Mouse (Mus musculus): ENCODE data around the gene Gm49673.
A peak's percentile ranks its signal among the peaks of the same experiment; 100 is the strongest.
"Not testable (repeated sequence)": the region's sequence is repeated elsewhere in the genome, so short reads cannot be mapped to it uniquely, and the experiment has no call there.

Gm49673 gene

DNA sequence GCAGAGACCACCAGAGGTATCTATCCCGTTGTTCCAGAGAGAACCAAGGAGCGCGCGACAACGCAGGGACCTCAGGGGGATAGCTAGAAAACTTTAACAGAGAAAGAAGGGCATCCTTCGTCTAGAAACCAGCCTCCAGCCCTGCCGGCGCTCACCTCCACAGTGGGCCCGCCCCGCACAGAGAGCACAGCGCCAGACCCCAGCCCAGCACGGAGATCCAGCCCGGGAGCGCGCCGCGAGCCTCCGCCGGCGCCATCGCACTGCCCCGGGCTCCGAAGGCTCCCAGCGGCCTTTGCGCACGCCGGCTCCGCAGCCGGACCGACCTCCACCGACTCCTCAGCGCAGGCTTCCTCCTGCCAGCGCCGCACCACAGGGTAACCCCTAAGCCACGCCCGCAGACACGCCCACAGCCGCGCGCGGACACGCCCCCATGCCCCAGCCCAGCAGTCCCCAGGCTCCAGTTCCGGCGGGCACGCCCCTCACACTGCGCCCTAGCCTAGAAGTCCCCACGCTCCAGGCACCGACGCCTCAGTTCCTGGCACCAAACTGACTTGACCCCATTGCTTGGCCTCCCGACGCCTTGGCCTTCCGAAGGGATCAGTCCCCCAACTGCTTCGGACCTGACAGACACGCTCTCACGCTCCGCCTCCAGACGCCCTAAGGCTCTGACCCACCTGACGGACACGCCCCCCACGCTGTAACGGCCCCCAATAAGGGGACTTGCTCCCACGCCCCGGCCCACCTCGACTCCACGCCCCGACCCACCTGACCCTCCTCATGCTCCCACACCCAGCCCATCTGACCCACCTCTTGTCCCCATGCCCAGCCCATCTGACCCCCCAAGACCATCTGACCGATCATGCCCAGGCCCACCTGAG is at the start of gene Gm49673, which contains the start of gene Rnaset2a:
Gene Gm49673 (minus strand): TSS at position 350 of the 878 bp plus-strand sequence.
Gene Rnaset2a (minus strand): TSS at position 659 of the 878 bp plus-strand sequence.
- peak; percentile 31 to 43 for DNase-seq

DNA sequence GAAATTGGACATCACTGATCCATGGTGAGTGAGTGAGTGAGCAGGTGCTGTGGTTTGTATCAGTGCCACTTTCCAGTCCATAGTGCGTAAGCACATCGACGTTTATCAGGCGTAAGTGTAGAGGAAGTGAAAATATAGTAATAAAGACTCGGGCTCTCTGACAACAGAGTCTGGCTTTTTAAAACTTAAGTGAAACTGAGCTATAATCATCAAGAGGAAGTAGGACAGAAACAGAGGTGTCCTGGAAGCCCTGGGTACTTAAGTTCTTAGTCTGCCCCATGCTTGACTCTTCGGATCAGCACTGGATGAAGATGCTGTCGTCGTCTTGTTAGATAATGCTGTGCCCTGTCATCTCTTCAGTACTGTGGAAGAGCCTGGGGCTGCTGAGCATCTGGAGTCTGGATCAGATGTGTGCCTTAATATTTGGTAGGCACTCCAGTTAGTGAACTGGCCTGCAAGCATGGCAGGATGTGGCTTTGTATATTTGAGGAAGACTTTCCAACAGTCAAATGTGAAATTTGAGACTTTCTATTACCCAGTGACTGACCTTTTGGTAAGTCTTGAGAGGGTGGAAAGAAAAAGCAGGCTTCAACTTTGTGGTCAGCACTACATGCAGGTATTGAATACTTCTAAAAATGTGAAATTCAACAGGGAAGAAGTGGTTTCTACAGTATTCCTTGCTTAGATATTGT is 48.2 kb upstream of the Gm49673 start:
- DNase-seq, result no peak

GRCm38 (mm10) chr17:8193678-8194077 is 46.1 kb upstream of the Gm49673 start:
- no peak for DNase-seq

GRCm38 (mm10) chr17:8184217-8184616 is 36.6 kb upstream of the Gm49673 start:
- DNase-seq, result no peak

GRCm38 (mm10) chr17:8183815-8184214 is 36.2 kb upstream of the Gm49673 start:
- no peak for DNase-seq

GRCm38 (mm10) chr17:8177090-8177489 is 29.5 kb upstream of the Gm49673 start:
- DNase-seq, result no peak

DNA sequence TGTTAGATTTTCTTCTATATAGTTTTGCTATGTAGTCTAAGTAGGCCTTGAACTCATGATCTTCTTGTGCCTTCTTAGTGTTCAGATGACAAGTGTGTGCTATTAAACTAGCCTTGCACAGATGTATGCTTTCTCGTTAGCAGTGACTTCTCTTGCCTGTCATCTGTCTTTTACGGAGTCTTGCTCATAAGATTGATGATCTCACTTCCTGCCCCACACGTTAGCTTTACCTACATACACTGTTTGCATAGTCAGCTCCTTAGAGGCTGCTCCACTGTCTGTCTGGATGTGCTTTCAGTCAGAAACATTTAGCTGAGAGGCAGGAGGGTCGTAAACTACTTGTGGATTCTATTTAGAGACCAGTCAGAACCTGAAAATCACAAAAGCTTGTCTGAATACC is 23.5 kb upstream of the Gm49673 start:
- DNase-seq, result no peak

GRCm38 (mm10) chr17:8170331-8170730 is 22.7 kb upstream of the Gm49673 start:
- DNase-seq, result no peak

DNA sequence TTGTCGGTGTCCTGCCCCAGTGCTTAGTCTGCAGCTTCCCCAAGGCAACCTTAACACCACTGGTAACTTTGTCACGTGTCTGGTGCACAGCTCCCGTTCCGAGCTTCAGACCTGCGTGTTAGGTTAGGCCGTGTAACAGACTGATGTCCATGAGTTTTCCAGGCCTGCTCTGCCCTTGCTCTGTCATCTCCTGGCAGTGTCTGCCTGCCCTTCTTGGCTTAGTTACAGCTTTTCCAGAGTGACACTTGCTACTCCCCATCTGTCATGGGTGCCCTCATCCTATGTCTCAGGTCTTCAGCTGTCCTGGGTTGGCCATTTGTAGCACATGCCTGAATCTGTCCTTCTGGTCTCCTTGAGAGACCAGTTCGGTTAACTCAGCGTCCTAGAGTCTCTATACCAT is 19.8 kb upstream of the Gm49673 start:
- peak; percentile 48 to 49 for DNase-seq

DNA sequence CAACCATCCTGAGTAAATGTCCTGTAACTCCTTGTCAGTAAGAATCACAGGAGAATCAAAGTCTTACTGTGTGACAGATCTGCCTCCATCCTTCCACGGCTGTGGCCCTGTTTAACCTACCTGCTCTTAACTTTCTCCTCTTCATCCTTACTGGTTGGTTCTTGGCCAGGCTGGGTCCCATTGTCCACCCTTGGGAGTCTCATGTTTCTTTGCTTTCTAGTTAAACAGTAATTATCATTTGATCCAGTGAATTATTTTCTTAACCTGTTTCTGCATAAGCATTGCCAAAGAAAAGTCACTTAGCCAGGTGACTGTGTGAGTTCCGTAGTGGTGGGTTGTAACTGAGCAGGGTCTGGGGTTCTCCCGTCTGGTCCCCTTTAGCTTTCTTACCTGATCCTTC is 18.9 kb upstream of the Gm49673 start:
- DNase-seq, result not testable (repeated sequence)

DNA sequence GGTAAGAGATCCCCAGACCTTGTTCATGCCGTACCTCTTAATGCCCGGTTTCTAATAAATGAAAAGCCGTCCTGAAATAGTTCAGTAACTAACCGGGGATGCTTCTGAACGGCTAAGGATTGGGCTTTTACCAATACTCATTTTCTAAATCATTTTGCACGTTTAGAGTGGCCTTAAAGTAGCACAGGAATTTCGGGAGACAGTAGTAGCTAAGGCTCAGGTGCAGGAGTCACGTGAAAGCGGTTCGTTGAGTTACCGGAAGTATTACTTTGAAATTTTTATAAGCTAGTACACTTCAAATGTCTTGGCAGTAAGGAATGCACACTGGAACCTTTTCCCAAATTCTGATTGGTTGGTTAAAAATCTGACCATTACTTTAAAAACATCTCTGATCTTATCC is 18.4 kb upstream of the Gm49673 start:
- not testable (repeated sequence) for DNase-seq

GRCm38 (mm10) chr17:8165608-8165945 is 18.0 kb upstream of the Gm49673 start:
- DNase-seq, result peak; percentile 55 to 74

- DNase-seq, result peak; percentile 20 to 87
Observed at GRCm38 (mm10) chr17:8164701-8165607, 17.4 kb upstream of the Gm49673 start, which contains the start of gene Fgfr1op. TSS of gene Fgfr1op (plus strand) at chr17:8165501.

- DNase-seq, result peak; percentile 41 to 70
Observed at GRCm38 (mm10) chr17:8160969-8161368, 13.4 kb upstream of the Gm49673 start.

- not testable (repeated sequence) for DNase-seq
Observed at GRCm38 (mm10) chr17:8158627-8159026, 11.0 kb upstream of the Gm49673 start.

GRCm38 (mm10) chr17:8155982-8156381 is 8.4 kb upstream of the Gm49673 start:
- not testable (repeated sequence) for DNase-seq

DNA sequence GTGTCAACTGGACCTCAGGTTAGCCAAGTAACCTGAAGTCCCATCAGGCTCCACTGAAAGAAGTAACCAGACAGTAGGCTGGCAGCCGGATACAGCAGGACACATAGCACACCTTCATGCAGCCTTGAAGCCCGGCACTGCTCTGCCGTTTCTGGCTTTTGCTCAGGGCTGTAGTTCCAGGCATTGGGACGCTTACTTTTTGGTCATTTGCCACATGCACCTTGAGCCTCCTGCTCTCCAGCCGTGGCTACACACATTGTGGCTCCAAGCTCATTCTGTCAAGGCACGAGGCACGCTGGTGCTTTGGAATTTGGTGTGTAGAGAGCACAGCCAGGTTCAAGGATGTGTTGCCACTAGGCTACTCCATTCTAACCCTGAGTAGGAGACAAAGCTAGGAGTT is 7.4 kb upstream of the Gm49673 start:
- not testable (repeated sequence) for DNase-seq

DNA sequence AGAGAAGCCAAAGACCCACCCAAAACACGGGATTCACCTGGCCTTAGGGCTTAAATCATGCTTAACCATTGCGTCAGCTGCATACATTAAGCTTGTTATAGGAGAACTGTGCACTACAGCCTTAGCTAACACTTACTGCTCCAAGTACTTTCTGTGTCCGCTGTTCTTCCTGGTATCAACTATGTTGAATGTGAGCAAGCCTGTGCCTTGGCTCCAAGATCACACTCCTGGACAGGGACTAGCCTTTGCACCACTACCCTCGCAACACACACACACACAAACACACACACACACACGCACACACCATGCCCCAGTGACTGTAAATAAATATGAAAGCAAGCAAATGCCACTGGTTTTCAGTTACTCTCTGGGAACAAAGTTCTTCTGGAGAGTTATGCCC is 657 bp downstream of the Gm49673 start:
- not testable (repeated sequence) for DNase-seq

DNA sequence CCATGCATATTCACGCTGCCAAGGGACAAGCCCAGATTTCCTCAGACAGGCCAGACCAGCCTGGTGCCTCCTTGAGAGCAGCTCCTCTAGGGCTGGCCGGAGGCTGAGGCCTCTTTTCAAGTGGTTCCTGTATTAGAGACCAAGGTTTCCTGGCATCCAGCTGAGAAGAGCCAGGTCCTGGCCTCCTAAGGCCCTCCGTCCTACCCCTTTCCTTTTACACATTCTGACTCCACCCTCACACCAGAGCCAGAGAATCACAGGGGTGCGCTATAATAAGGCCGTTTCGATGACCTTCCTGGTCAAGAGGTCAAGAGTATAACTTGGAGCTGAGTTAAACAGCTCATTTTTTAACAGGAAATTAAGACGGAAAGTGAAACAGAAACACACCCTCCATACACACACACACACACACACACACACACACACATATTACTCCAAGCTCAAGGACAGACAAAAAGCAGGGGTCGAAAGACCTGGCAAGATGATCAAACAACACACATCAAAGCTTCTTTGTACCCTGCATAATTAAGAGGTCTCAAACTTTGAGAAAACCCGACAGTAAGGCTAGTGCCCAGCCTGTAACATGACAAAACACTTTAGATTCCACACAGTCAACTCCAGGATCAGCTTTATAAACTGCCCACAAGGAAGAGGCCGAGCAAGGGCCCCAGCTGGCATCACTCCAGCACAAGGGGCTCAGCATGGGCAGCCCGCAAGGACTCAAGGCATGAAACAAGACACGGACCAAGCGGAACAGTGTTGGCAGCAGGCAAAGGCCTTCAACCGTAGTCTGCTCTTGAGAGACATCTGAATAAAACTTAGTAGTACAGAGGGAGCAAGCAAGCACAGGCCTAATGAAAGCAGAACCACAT is 3.5 kb downstream of the Gm49673 start:
- not testable (repeated sequence) for DNase-seq

DNA sequence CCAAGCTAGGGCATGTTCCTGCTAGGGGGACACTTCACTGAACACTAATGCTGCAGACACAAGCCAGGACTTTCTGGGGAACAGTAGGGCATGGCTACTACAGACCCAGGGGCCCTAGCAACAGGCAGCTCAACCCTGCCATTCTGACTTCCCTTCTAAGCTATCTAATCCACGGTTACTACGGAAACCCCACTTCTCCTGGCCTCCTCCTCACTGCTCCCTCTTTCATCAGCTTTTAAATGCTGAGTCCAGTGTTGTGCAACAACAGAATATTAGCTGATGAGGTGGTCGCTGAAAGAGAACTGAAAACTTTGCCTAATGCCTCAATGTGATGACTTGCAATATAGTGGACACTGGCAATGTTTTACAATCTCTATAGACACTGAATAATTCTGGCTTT is 7.4 kb downstream of the Gm49673 start:
- not testable (repeated sequence) for DNase-seq

- not testable (repeated sequence) for DNase-seq
Observed at GRCm38 (mm10) chr17:8138116-8138515, 9.5 kb downstream of the Gm49673 start.

DNA sequence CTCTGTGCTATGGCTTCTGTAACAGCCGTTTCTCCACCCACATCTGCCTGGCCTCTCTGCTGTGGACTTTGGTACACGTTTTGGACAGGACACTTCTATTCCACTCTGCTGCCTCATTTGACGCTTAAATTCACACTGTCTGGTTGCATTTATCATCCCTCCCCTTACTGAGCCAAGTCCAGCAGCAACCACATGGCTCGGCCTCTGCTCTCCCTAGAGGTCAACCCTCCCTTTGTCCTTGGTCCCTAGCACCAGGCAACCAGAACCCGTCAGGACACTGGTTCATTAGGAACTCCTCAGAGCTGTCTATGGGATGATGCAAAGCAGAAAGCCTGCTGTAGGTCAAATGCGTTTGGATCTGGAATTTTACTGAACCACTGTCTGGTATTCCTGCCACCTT is 16.7 kb downstream of the Gm49673 start:
- DNase-seq, result not testable (repeated sequence)

Data from cerebellum, postnatal 25 days (tissue).